Mouse (Mus musculus): ENCODE data around the gene Nanos1.

Gene Nanos1

DNA sequence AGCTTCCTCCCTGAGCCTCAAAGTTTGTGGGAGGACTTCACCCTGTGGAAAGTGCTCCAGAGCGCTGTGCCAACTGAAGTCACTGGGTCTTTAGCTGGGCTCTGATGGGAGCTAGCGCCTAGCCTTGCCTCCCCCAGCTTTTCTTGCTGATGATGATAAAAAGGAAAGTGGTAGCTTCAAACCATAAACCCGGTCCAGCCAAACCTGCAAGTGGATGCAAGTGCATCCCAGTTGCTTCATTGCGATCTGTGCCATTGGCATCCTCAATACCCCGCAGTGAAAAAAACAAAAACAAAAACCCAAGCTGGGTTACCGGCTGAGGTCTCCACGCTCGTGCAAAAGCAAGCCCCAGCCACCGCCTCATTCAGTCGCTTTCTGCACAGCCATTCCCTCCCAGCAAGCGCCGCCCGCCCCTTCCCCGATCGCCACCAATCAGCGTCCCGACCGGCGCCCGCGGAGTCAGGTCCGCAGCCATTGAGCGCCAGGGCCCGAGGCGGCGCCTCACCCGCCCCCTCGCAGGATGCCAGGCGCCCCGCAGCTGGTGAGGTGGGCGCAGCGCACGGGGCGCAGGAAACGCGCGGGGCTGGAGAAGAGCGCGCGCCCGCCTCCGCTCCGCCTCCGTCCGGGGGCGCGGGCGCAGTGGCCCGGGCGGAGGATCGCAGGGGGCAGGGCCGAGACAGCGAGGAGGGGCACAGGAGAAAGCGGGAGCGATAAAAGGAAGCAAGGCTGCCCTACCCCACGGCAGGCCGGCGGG lies at the start of gene Nanos1:
Gene Nanos1, plus strand, starts transcription at position 550 of the 754 bp plus-strand sequence.
- peak; percentile 93 for DNase-seq

DNA sequence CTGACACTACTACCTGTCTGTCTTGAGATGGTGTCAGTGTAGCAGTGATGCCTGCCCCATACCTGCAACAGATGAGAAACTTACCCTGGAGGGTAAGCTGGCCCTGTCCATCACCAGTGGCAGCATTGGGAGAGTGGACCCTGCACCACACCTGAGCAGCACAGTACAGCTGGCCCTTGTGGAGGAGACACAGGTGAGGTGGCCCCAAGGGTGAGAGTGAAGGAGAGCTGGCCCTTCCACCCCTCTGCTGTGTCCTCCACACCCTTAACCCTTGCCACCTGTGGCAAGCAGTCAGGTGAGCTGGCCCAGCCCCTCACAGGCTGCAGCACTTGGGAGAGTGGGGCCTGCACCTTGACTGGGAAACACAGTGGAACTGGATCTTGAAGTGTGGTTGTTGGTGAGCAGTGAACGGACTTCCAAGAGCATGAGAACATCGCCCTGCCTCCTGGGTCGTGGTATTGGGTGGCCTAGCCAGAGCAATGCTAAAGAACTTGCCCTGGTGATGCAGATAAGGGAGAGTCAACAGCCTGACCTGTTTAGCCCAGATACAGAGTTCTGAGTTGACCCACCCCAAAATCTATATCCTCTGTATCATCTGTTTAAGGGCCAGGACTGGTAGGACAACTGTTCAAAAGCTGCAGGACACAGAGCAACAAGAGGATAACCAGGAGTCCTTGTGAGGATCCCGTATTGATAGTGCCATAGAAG lies 46.4 kb upstream of the Nanos1 start:
- no peak for DNase-seq

DNA sequence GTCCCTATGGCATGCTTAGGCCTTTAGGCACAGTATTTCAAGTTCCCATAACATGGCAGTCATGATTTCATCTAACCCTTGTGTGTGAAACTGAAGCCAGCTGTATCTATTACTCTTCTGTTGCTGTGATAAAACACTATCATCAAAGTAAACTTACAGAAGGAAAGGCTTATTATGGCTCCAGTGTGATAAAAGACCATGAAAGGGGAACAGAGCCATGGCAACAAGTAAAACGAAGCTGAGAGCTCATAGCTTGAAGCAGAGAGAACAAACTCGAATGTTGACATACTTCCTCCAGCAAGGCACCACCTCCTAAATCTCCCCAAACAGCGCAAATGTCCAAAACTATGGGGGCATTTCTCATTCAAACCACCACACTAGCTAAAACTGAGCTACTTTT lies 45.6 kb upstream of the Nanos1 start:
- DNase-seq = no peak

DNA sequence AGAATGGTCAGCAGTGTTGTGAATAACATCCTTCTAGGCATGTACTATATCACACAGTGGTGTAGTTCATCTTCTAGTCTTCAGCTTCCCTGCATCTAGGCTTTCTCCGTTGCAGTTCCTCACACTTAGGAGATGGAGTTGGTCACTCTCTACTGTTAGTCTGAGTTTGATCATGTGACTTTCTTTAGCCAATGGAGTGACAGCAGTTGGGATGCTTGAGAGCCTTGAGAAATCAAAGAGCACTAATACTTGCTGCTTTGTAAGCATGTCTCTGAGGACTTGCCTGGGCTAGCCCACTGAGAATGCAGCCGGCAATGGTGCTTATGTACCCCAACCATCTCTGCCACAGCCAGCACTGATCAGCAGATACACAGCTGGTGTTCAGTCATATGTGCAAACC lies 43.2 kb upstream of the Nanos1 start:
- no peak for DNase-seq

DNA sequence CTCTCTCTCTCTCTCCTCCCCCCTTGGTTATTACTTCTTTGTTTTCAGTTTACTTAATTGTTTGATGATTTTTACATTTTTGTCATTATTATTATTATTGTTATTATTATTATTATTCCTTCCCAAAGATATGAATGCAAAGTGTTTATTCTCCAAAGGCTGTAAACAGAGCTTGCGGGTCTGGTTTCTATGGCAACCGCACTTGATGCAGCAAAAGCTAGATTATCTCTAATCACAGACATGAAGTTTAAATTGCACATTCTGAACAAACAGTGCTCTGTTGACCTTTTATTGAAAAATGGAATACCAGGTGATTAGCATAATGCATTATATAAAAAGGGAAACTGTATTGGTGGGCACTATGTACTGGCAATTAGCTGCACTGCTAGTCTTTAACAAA lies 39.4 kb upstream of the Nanos1 start:
- DNase-seq = no peak

DNA sequence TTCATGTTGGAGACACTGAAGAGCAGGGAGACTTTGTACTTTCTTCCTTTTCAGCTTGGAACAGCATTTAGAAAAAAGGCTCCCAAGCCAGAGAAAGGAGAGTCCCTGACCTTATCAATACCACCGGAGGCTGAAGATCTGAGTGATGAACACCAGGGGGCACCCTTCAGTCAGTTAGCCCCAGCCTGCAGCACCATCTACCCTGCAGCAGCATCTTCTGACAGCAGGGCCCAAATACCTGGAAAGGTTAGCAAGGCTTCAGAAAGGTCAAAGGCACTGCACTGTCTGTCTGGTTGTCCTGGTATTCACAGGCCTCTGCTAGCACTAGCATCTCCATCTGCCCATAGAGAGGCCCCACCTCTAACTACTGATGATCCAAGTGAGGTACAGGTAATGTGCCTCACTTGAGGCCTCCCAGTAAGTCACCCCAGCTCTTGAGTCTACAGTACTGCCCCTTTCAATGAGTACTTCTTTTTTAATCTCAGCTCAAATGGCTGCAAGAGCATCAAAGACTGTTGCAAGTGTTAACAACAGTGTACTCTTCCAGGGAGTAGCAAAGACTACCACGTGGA lies 25.4 kb upstream of the Nanos1 start:
- peak; percentile 40 for DNase-seq

DNA sequence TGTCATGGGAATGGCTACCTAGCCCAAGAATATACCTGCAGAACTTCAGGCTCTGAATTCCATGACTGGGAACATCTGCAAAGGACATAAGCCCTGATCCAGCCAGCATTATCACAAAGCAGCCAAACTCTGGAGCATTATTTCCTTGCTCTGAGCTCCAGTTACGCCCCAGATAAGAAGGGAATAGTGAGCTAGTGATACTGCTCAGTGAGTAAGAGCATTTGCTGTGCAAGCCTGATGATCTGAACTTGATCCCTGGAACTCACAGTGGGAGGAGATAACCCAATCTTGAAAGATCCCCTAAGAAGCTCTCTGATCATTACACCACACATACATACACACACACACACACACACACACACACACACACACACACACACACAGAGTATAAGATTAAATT lies 24.5 kb upstream of the Nanos1 start:
- no peak for DNase-seq

DNA sequence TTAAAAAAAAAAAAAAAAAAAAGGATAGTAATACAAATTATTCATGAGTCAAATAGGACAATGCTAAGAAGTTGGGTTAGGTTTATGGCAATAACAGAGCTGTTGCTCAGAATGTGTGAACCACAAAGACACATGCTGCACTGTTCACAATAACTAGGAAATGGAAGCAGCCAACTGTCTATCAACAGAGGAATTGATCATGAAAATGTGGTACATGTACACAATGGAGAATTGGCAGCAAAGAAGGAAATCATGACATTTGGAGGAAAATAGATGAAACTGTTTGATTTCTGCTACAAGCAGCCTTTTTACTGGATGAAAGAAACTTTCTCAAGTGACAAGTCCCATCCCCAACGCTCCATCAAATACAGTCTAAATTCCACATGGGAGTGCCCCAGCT lies 23.8 kb upstream of the Nanos1 start:
- DNase-seq = no peak

DNA sequence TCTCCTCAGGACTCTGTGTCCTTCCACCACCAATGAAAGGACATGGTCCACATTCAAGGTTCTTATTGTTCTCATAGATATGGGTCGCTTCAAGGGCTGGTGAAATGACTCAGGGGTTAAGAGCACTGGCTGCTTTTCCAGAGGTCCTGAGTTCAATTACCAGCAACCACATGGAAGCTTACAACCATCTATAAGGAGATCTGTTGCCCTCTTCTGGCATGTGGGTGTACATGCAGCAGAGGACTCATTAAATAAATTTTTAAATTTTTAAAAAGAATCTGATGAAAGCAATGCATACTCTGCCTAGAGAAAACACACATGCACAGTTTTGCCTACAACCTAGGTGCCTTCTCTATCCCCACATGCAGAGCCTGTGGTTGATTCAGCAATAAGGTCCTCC lies 15.2 kb upstream of the Nanos1 start:
- no peak for DNase-seq

DNA sequence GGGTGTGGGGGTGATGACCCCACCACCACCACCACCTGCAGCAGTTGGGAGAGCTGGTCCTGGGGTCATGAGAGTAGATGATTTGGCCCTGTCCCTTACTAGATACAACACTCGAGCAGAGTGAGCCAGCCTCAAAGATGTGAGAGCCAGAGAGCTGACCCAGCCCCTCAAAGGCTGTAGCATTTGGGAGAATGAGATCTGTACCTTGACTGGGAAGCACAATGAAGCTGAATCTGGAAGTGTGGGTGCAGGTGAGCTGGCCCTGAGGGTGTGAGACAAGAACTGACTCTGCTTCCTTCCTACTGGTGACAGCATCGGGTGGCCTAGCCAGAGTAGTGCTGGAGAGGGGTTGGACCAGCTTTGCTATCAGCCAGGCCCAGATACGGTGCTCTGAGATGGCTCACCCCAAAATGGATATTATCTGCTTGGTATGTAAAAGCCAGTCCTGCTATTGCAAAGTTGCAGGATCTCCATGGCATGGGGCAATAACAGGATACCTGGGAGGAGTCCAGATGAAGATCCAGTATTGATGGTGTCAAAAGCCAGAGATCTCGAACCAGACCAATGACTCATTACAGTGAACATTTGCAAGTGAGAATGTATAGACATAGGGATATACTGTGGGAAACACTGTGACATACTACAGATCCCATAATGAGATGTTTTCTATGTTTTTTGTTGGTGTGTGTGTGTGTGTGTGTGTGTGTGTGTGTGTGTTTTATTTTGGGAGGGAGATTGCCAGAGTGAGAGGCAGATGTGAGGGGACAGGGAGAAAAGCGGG lies 11.8 kb upstream of the Nanos1 start:
- no peak for DNase-seq

DNA sequence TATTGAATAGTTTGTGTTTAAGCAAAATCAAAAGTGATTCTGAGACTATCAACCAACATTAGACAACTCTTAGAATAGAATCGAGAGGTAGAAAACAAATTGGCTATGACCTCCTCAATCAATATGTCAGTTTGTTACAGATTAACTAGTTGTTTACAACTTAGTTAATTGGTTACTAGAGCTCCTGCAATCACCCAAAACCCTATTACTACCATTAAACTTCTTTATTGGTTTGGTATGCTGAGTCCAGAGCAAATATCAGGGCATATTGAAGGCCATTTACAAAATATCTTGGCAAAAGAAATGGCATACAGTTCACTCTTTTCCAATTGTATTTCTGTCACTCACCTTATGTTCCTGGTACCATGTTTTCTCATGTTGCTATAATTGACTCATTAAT lies 8.0 kb upstream of the Nanos1 start:
- DNase-seq = no peak

DNA sequence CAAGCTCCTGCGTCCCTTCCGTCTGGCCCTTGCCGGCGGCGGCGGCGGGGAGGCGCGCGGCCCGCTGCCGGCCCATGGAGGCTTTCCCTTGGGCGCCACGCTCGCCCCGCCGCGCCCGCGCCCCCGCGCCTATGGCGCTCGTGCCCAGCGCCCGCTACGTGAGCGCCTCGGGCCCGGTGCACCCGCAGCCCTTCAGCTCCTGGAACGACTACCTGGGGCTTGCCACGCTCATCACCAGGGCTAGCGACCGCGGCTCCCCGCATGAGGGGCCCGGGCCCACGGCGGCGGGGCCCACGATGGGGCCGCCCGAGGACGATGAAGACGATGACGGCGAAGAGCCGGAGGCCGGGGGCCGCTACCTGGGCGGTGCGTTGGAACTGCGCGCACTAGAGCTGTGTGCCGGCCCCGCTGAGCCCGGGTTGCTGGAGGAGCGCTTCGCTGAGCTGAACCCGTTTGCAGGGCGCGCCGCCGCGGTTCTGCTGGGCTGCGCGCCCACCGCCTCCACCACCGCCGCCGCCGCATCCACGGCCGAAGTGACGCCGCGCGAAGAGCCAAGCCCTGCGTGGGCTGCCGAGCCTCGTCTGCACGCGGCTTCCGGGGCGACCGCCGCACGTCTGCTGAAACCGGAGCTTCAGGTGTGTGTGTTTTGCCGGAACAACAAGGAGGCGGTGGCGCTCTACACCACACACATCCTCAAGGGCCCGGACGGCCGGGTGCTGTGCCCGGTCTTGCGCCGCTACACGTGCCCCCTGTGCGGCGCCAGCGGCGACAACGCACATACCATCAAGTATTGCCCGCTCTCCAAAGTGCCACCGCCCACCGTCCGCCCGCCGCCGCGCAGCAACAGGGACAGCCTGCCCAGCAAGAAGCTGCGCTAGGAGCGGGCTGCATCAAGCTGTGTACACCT lies 658 bp downstream of the Nanos1 start:
- DNase-seq = peak; percentile 50

DNA sequence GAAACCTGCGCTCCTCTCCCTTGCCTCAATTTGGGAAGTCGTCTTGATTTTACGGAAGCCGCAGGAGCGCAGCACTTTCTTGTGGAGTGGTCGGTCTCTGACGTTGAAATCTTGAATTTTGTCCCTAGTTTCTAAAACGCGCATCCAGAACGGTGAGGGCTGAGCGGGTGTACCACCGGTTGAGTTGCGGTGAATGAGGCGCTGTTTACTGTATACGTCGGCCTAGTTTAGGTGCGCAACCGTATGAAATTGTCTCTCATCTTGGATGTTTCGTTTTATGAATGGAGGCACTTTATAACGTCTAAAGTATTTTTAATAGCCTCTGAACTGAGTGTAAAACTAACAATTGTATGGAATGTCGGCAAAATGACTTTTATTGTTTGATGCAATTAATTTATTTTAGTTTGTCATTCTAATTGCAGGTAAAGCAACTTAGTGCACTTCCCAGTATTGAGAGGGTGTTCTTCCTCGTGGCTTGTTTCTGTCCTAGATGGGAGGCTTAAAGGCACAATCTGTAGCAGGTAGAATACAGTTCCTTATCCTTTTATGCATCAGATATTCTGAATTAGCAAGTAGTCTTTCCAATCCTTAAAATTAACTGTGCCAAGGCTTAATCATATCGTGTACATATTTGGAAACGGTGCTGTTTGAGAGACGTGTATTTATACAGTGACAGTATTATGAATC lies 1.5 kb downstream of the Nanos1 start:
- DNase-seq = no peak

DNA sequence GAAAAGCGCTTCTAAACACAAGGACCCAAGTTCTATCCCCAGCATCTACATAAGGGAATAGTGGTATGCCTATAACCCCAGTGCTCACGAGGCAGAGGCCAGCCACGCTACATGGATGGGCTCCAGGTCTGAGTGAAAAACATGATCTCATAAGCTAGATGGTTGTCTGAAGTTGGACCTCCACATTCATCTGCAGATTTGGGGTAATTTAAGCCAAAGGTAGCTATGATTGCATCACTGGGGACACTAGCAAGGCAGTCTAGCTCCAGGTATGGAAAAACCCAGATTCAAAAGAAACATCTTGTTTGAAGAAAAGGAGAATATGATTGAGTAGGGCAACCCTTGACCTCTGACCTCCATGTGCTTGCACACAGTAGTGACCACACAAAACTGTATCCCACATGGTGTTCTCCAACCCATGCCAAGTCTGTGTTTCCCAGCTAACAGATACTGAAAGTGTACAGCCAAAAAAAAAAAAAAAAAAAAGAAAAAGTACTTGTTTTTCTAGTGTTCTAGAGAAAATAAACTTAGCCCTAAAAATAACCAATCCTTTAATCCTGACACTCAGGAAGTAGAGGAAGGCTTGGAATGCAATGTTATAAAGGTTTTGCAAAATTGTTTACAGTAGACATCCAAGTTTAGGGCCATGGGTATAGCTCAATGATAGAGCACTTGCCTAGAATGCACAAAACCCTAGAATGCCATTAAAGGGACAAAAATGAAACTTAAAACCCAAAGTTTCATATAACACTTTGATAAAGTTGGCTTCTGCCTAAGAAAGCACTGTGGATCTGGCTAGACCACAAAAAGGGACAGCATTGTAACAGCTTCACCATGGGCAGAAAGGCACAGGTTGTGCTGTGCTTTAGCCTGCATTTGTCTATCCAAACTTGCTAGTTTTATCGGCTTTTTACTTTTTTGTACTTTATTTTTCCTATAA lies 3.4 kb downstream of the Nanos1 start:
- DNase-seq = no peak

DNA sequence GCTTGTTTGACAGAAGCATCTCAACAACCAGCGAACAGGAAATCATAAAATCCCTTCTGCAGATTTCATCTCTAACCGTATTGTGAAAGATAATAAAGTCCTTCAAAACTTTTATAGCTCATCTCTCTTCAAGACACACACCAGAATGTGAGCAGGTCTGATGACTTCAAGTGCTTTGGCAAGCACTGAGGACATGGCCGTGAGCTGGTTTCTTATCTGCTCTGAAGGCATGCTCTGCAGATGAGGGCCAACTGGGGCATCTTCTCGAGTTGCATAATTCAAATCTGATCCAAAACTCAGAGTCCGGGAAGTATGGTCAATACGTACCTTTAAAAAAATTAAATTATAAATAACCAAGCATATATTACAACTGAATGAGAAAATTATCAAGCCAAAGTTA lies 17.6 kb downstream of the Nanos1 start:
- no peak for DNase-seq

DNA sequence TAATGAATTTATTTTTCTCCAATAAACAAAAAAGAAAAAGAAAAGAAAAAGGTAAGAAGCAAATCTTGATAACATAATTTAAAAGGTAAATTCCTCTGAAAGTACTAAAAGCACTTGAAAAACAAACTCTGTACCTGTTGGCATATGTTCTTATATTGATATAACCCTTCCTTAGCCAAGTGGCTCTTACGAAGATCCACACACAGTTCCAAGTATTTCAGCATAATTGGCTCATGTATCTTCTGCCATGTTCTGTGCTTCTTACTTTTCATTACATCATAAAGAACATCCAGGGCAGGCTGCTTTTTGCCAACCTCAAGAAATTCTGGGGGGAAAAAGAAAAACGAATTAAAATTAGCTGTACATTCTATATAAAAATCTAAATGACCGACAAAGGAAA lies 26.2 kb downstream of the Nanos1 start:
- DNase-seq = no peak

DNA sequence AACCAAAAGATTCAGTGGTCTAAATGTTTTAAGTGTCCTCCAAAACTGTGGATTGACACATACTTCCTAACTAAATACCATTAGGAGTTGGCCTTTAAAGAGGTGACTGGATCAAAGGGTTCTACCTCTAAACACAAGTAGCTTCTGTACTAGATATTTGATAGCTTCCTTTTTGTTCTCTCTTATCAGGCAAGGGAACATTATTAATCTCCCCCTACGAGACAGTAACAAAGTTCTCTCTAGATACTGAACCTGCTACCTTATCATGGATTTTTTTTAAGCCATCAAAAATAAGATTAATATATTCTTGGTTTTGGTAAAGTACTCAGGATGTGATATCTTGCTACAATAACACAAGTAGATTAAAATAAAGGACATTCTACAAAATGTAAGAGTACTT lies 28.9 kb downstream of the Nanos1 start:
- DNase-seq = no peak

DNA sequence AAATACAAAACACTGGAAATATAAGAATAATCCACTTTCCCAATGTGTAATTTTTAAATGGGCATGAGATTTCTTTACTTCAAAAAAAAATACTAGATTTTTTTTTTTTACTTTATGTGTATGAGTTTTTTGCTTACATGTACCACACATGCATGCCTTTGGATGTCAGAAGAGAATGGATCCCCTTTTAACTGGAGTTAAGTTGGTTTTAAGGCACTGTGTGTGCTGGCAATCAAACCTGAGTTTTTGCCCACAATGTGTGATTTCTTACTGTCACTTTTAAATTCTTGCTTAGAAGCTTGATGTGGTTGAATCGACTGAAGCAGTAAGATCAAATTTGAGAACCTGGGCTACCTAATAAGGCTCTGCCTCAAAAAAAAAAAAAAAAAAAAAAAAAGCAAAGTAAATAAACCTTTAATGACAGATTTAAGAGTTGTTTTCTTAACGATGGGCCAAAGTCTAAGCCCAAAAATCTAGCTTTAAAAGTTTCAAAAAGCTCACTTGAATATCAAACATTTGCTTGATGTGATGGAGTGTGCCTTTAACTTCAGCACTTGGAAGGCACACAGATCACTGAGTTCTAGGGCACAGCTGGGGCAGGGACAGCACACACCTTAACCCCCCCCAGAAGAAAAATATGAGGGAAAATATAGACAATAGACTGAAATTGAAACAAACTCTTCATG lies 31.8 kb downstream of the Nanos1 start:
- DNase-seq = no peak

DNA sequence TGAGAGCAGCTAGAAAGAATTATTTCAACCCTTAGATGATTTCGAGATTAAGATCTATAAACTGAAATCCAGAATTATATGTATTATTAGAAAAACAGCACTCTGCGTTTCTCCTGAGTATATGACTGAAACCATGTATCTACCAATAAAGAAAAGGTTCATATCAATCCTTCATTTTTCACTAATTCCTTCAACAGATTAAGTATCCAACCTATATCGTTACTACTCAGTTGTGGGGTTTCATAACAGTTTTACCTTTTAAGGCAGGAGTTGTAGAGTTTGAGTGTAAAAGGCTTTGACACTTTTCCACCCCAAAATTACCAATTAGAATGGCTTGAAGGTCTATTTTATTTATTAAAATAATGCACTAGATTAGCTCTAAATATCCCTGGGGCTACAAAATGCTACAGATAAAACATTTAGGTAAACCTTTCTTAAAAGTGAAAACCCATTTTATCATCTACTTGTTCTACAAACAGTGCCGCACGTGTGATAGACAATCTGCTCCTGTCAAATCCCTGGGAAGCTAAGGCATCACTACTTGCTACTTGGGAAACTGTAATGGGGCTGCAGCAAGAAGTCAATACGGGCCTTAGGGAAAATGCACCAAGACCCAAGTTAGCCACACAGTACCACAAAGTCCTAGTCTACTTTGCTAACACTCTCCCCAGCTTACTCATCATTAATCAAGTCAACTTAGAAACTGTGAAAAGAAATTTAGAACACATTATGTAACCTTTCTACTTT lies 32.6 kb downstream of the Nanos1 start:
- no peak for DNase-seq

All from kidney, postnatal 10 days (tissue).